Mouse (Mus musculus): Measurements from ENCODE around the gene Mrpl49. TPM values are rescaled to one million over a fixed set of nuclear protein-coding genes. Genes with fewer than 3 reads are reported as not detected.

Gene Mrpl49
- polyA plus RNA-seq, 1 experiment from 2014 or later = 81.7 TPM

Other genes with a start within 250 kb of the Mrpl49 start
- gene Frmd8, start 182.5 kb downstream of the Mrpl49 start, polyA plus RNA-seq (2014; fragmentation: Nextera tagmentation; extraction: Ambion mirVana) = 14.9 and 15.8 TPM in 2 replicates
- gene Slc25a45, start 180.0 kb downstream of the Mrpl49 start, polyA plus RNA-seq (2014; fragmentation: Nextera tagmentation; extraction: Ambion mirVana) = 1.0 and 1.1 TPM in 2 replicates
- gene Tigd3, start 163.6 kb downstream of the Mrpl49 start, polyA plus RNA-seq (2014; fragmentation: Nextera tagmentation; extraction: Ambion mirVana) = 7.0 and 7.5 TPM in 2 replicates
- gene Dpf2, start 144.8 kb downstream of the Mrpl49 start, polyA plus RNA-seq (2014; fragmentation: Nextera tagmentation; extraction: Ambion mirVana) = 154 and 171 TPM in 2 replicates
- gene Cdc42ep2, start 133.0 kb downstream of the Mrpl49 start, polyA plus RNA-seq (2014; fragmentation: Nextera tagmentation; extraction: Ambion mirVana) = 3.4 TPM in 2 replicates
- gene Pola2, start 93.6 kb downstream of the Mrpl49 start, polyA plus RNA-seq (2014; fragmentation: Nextera tagmentation; extraction: Ambion mirVana) = 67.7 and 68.3 TPM in 2 replicates
- gene Slc22a20, start 71.6 kb downstream of the Mrpl49 start, polyA plus RNA-seq (2014; fragmentation: Nextera tagmentation; extraction: Ambion mirVana) = not detected in 2 replicates
- gene Capn1, start 41.9 kb downstream of the Mrpl49 start, polyA plus RNA-seq (2014; fragmentation: Nextera tagmentation; extraction: Ambion mirVana) = 3.8 and 4.2 TPM in 2 replicates
- gene Syvn1, start 11.2 kb downstream of the Mrpl49 start, polyA plus RNA-seq (2014; fragmentation: Nextera tagmentation; extraction: Ambion mirVana) = 23.9 and 27.1 TPM in 2 replicates
- 749 and 751 TPM in 2 replicates for gene Fau, start 59 bp upstream of the Mrpl49 start, polyA plus RNA-seq (2014; fragmentation: Nextera tagmentation; extraction: Ambion mirVana)
- 39.7 and 41.1 TPM in 2 replicates for gene Znhit2, start 3.4 kb upstream of the Mrpl49 start, polyA plus RNA-seq (2014; fragmentation: Nextera tagmentation; extraction: Ambion mirVana)
- 36.0 and 38.1 TPM in 2 replicates for gene Tm7sf2, start 10.6 kb upstream of the Mrpl49 start, polyA plus RNA-seq (2014; fragmentation: Nextera tagmentation; extraction: Ambion mirVana)
- gene Vps51, start 19.4 kb upstream of the Mrpl49 start, polyA plus RNA-seq (2014; fragmentation: Nextera tagmentation; extraction: Ambion mirVana) = 47.4 and 49.7 TPM in 2 replicates
- not detected in 2 replicates for gene Tmem262, start 22.2 kb upstream of the Mrpl49 start, polyA plus RNA-seq (2014; fragmentation: Nextera tagmentation; extraction: Ambion mirVana)
- 1.4 and 1.7 TPM in 2 replicates for gene Gm28374, start 24.5 kb upstream of the Mrpl49 start, polyA plus RNA-seq (2014; fragmentation: Nextera tagmentation; extraction: Ambion mirVana)
- gene Zfpl1, start 27.2 kb upstream of the Mrpl49 start, polyA plus RNA-seq (2014; fragmentation: Nextera tagmentation; extraction: Ambion mirVana) = 70.1 and 77.8 TPM in 2 replicates
- gene Cdca5, start 27.2 kb upstream of the Mrpl49 start, polyA plus RNA-seq (2014; fragmentation: Nextera tagmentation; extraction: Ambion mirVana) = 45.8 and 51.5 TPM in 2 replicates
- 0.49 and 0.62 TPM in 2 replicates for gene AC131692.1, start 36.6 kb upstream of the Mrpl49 start, polyA plus RNA-seq (2014; fragmentation: Nextera tagmentation; extraction: Ambion mirVana)
- gene Naaladl1, start 48.0 kb upstream of the Mrpl49 start, polyA plus RNA-seq (2014; fragmentation: Nextera tagmentation; extraction: Ambion mirVana) = 0.38 and 0.59 TPM in 2 replicates
- 62.6 and 62.9 TPM in 2 replicates for gene Sac3d1, start 60.9 kb upstream of the Mrpl49 start, polyA plus RNA-seq (2014; fragmentation: Nextera tagmentation; extraction: Ambion mirVana)
- 26.9 and 32.4 TPM in 2 replicates for gene Snx15, start 70.5 kb upstream of the Mrpl49 start, polyA plus RNA-seq (2014; fragmentation: Nextera tagmentation; extraction: Ambion mirVana)
- gene Batf2, start 83.2 kb upstream of the Mrpl49 start, polyA plus RNA-seq (2014; fragmentation: Nextera tagmentation; extraction: Ambion mirVana) = 0.32 TPM in 1 of 2 replicates, not detected in the other
- 80.0 and 82.4 TPM in 2 replicates for gene Arl2, start 83.8 kb upstream of the Mrpl49 start, polyA plus RNA-seq (2014; fragmentation: Nextera tagmentation; extraction: Ambion mirVana)
- gene Majin, start 126.6 kb upstream of the Mrpl49 start, polyA plus RNA-seq (2014; fragmentation: Nextera tagmentation; extraction: Ambion mirVana) = not detected in 2 replicates
- 0.71 and 0.98 TPM in 2 replicates for gene Gpha2, start 168.6 kb upstream of the Mrpl49 start, polyA plus RNA-seq (2014; fragmentation: Nextera tagmentation; extraction: Ambion mirVana)
- 42.1 and 46.8 TPM in 2 replicates for gene Ppp2r5b, start 178.1 kb upstream of the Mrpl49 start, polyA plus RNA-seq (2014; fragmentation: Nextera tagmentation; extraction: Ambion mirVana)
- gene Atg2a, start 183.9 kb upstream of the Mrpl49 start, polyA plus RNA-seq (2014; fragmentation: Nextera tagmentation; extraction: Ambion mirVana) = 7.0 and 8.1 TPM in 2 replicates
- gene Ehd1, start 218.9 kb upstream of the Mrpl49 start, polyA plus RNA-seq (2014; fragmentation: Nextera tagmentation; extraction: Ambion mirVana) = 62.6 and 67.4 TPM in 2 replicates
- 0.50 and 0.82 TPM in 2 replicates for gene Cdc42bpg, start 248.7 kb upstream of the Mrpl49 start, polyA plus RNA-seq (2014; fragmentation: Nextera tagmentation; extraction: Ambion mirVana)

Measured in hindbrain, embryonic 11.5 days (tissue).